Mouse (Mus musculus): Measurements from ENCODE around the gene Ebf1. TPM values are rescaled to one million over a fixed set of nuclear protein-coding genes. Genes with fewer than 3 reads are reported as not detected.
A peak's percentile ranks its signal among the peaks of the same experiment; 100 is the strongest.

Gene Ebf1
- polyA plus RNA-seq, 1 experiment from 2014 or later: 12.1 TPM

GRCm38 (mm10) chr11:44701221-44701810 lies 84.2 kb downstream of the Ebf1 start:
- Histone ChIP-seq H3K9ac (no peak overlapping the region), H3K4me2 (replicated peaks) (no peak overlapping the region)
- WGBS: 60% methylated on average over 11 of the region's 11 CpGs

GRCm38 (mm10) chr11:44701864-44702263 lies 84.7 kb downstream of the Ebf1 start:
- 58% methylated on average over 1 of the region's 1 CpGs for WGBS
- ATAC-seq: no peak

More at GRCm38 (mm10) chr11:44701221-44701810, 84.2 kb downstream of the Ebf1 start:
- no peaks in the 10 kb centered on the region for H3K27me3 ChIP-seq (replicated peaks)
- H3K4me3 ChIP-seq (replicated peaks): no peak overlapping the region
- no peaks in the 10 kb centered on the region for H3K9me3 ChIP-seq
- H3K4me1 ChIP-seq (replicated peaks): 0 out of 2 replicates have a peak, but pooled peaks cover 5% of the 10 kb centered on the region
- H3K27ac ChIP-seq: no peak overlapping the region
- no peaks in the 10 kb centered on the region for H3K36me3 ChIP-seq
- ATAC-seq: no peak

GRCm38 (mm10) chr11:44702716-44703486 lies 85.8 kb downstream of the Ebf1 start:
- Histone ChIP-seq H3K4me1 (replicated peaks) (0 out of 2 replicates have a peak, but pooled peaks cover 3% of the 10 kb centered on the region), H3K4me2 (replicated peaks) (no peak overlapping the region), H3K36me3 (no peaks in the 10 kb centered on the region), H3K27ac (no peak overlapping the region), H3K9ac (no peak overlapping the region), H3K9me3 (no peaks in the 10 kb centered on the region), H3K4me3 (replicated peaks) (no peak overlapping the region), H3K27me3 (replicated peaks) (no peaks in the 10 kb centered on the region)
- no peak for ATAC-seq
- 93% methylated on average over 8 of the region's 8 CpGs for WGBS

More at GRCm38 (mm10) chr11:44701864-44702263, 84.7 kb downstream of the Ebf1 start:
- Histone ChIP-seq H3K36me3 (no peaks in the 10 kb centered on the region), H3K4me1 (replicated peaks) (0 out of 2 replicates have a peak, but pooled peaks cover 3% of the 10 kb centered on the region), H3K4me3 (replicated peaks) (no peak overlapping the region), H3K9me3 (no peaks in the 10 kb centered on the region), H3K27ac (no peak overlapping the region), H3K9ac (no peak overlapping the region), H3K27me3 (replicated peaks) (no peaks in the 10 kb centered on the region), H3K4me2 (replicated peaks) (no peak overlapping the region)

- H3K36me3 ChIP-seq: no peaks in the 10 kb centered on the region
- H3K27me3 ChIP-seq (replicated peaks): no peaks in the 10 kb centered on the region
- H3K9ac ChIP-seq: no peak overlapping the region
- 0 out of 2 replicates have a peak, but pooled peaks cover 3% of the 10 kb centered on the region for H3K4me1 ChIP-seq (replicated peaks)
- no peak overlapping the region for H3K27ac ChIP-seq
- no peak overlapping the region for H3K4me3 ChIP-seq (replicated peaks)
- no peak for ATAC-seq
- WGBS: 93% methylated on average over 5 of the region's 5 CpGs
- no peak overlapping the region for H3K4me2 ChIP-seq (replicated peaks)
- no peaks in the 10 kb centered on the region for H3K9me3 ChIP-seq
Measured at GRCm38 (mm10) chr11:44703951-44704350, 86.8 kb downstream of the Ebf1 start.

GRCm38 (mm10) chr11:44705811-44706210 lies 88.7 kb downstream of the Ebf1 start:
- 86% methylated on average over 1 of the region's 1 CpGs for WGBS
- H3K4me2 ChIP-seq (replicated peaks): no peak overlapping the region

GRCm38 (mm10) chr11:44706386-44706785 lies 89.3 kb downstream of the Ebf1 start:
- Histone ChIP-seq H3K27me3 (replicated peaks) (no peaks in the 10 kb centered on the region), H3K4me3 (replicated peaks) (no peak overlapping the region), H3K4me2 (replicated peaks) (no peak overlapping the region), H3K27ac (no peak overlapping the region), H3K9ac (no peak overlapping the region), H3K9me3 (no peaks in the 10 kb centered on the region), H3K36me3 (no peaks in the 10 kb centered on the region), H3K4me1 (replicated peaks) (0 out of 2 replicates have a peak, but pooled peaks cover 2% of the 10 kb centered on the region)
- WGBS: 73% methylated on average over 2 of the region's 2 CpGs
- no peak for ATAC-seq

More at GRCm38 (mm10) chr11:44705811-44706210, 88.7 kb downstream of the Ebf1 start:
- Histone ChIP-seq H3K9me3 (no peaks in the 10 kb centered on the region), H3K4me1 (replicated peaks) (0 out of 2 replicates have a peak, but pooled peaks cover 3% of the 10 kb centered on the region), H3K27ac (no peak overlapping the region), H3K9ac (no peak overlapping the region), H3K4me3 (replicated peaks) (no peak overlapping the region), H3K27me3 (replicated peaks) (no peaks in the 10 kb centered on the region), H3K36me3 (no peaks in the 10 kb centered on the region)
- ATAC-seq: no peak

- no peaks in the 10 kb centered on the region for H3K36me3 ChIP-seq
- no peak for ATAC-seq
- H3K4me3 ChIP-seq (replicated peaks): no peak overlapping the region
- 20% methylated on average over 13 of the region's 13 CpGs for WGBS
- peak overlapping the region; percentile 19; the same call in 1 of the 2 replicates for H3K4me2 ChIP-seq (replicated peaks)
- H3K9ac ChIP-seq: no peak overlapping the region
- no peaks in the 10 kb centered on the region for H3K27me3 ChIP-seq (replicated peaks)
- no peaks in the 10 kb centered on the region for H3K9me3 ChIP-seq
- no peak overlapping the region; the same call in 1 of the 2 replicates for H3K27ac ChIP-seq
- H3K4me1 ChIP-seq (replicated peaks): no peaks in the 10 kb centered on the region
Measured at GRCm38 (mm10) chr11:44707381-44708289, 90.5 kb downstream of the Ebf1 start.

GRCm38 (mm10) chr11:44708290-44708685 lies 91.2 kb downstream of the Ebf1 start:
- Histone ChIP-seq H3K4me1 (replicated peaks) (no peaks in the 10 kb centered on the region), H3K27me3 (replicated peaks) (no peaks in the 10 kb centered on the region), H3K36me3 (no peaks in the 10 kb centered on the region), H3K4me3 (replicated peaks) (no peak overlapping the region), H3K9me3 (no peaks in the 10 kb centered on the region), H3K9ac (no peak overlapping the region), H3K4me2 (replicated peaks) (no peak overlapping the region), H3K27ac (no peak overlapping the region)
- ATAC-seq: no peak
- 52% methylated on average over 6 of the region's 6 CpGs for WGBS

GRCm38 (mm10) chr11:44709073-44709618 lies 92.0 kb downstream of the Ebf1 start:
- no peaks in the 10 kb centered on the region for H3K4me1 ChIP-seq (replicated peaks)
- no peak overlapping the region for H3K4me2 ChIP-seq (replicated peaks)
- no peaks in the 10 kb centered on the region for H3K27me3 ChIP-seq (replicated peaks)
- H3K4me3 ChIP-seq (replicated peaks): no peak overlapping the region
- no peak overlapping the region for H3K9ac ChIP-seq
- H3K36me3 ChIP-seq: no peaks in the 10 kb centered on the region
- no peak overlapping the region for H3K27ac ChIP-seq
- ATAC-seq: no peak
- no peaks in the 10 kb centered on the region for H3K9me3 ChIP-seq

GRCm38 (mm10) chr11:44709869-44710460 lies 92.8 kb downstream of the Ebf1 start:
- no peaks in the 10 kb centered on the region for H3K9me3 ChIP-seq
- no peak overlapping the region for H3K9ac ChIP-seq
- H3K4me1 ChIP-seq (replicated peaks): no peaks in the 10 kb centered on the region
- ATAC-seq: no peak
- H3K4me2 ChIP-seq (replicated peaks): no peak overlapping the region
- WGBS: 76% methylated on average over 6 of the region's 6 CpGs
- H3K4me3 ChIP-seq (replicated peaks): no peak overlapping the region
- no peaks in the 10 kb centered on the region for H3K27me3 ChIP-seq (replicated peaks)
- no peaks in the 10 kb centered on the region for H3K36me3 ChIP-seq
- no peak overlapping the region for H3K27ac ChIP-seq

- Histone ChIP-seq H3K4me2 (replicated peaks) (no peak overlapping the region), H3K4me1 (replicated peaks) (no peaks in the 10 kb centered on the region), H3K27me3 (replicated peaks) (no peaks in the 10 kb centered on the region), H3K27ac (no peak overlapping the region), H3K9me3 (no peaks in the 10 kb centered on the region), H3K4me3 (replicated peaks) (no peak overlapping the region), H3K9ac (no peak overlapping the region), H3K36me3 (no peaks in the 10 kb centered on the region)
- ATAC-seq: no peak
Measured at GRCm38 (mm10) chr11:44710861-44711260, 93.7 kb downstream of the Ebf1 start.

Measured in intestine, embryonic 15.5 days (tissue).